Mouse (Mus musculus) cerebellum, adult 9-10 months (tissue): Measurements from ENCODE around the gene Cd200r4.
"Not testable (repeated sequence)": the region's sequence is repeated elsewhere in the genome, so short reads cannot be mapped to it uniquely, and the experiment has no call there.

Experiments used
- DNase-seq: peaks from one replicate; pipeline ENCODE4 v3.0.0; 2022

Cd200r4 gene

GRCm38 (mm10) chr16:44811544-44811943 lies at the start of gene Cd200r4:
Gene Cd200r4, plus strand, starts transcription at chr16:44811733.
- DNase-seq: no peak

GRCm38 (mm10) chr16:44761811-44762210 lies 49.7 kb upstream of the Cd200r4 start:
- DNase-seq: no peak

- DNase-seq: no peak
Observed at GRCm38 (mm10) chr16:44765555-44766319, 45.8 kb upstream of the Cd200r4 start, which contains the start of gene Cd200r1. Gene Cd200r1, plus strand, starts transcription at chr16:44765736.

GRCm38 (mm10) chr16:44766320-44766892 lies 45.1 kb upstream of the Cd200r4 start:
- DNase-seq: no peak

- no peak for DNase-seq
Observed at GRCm38 (mm10) chr16:44767506-44767905, 44.0 kb upstream of the Cd200r4 start.

- DNase-seq: peak; percentile 26
Observed at GRCm38 (mm10) chr16:44767967-44768366, 43.6 kb upstream of the Cd200r4 start.

- no peak for DNase-seq
Observed at GRCm38 (mm10) chr16:44772577-44772976, 39.0 kb upstream of the Cd200r4 start.

- DNase-seq: no peak
Observed at GRCm38 (mm10) chr16:44773673-44774072, 37.9 kb upstream of the Cd200r4 start.

GRCm38 (mm10) chr16:44774201-44774600 lies 37.3 kb upstream of the Cd200r4 start:
- no peak for DNase-seq

GRCm38 (mm10) chr16:44778538-44779147 lies 32.9 kb upstream of the Cd200r4 start:
- no peak for DNase-seq

GRCm38 (mm10) chr16:44779494-44779893 lies 32.0 kb upstream of the Cd200r4 start:
- no peak for DNase-seq

GRCm38 (mm10) chr16:44780751-44781150 lies 30.8 kb upstream of the Cd200r4 start:
- no peak for DNase-seq

- DNase-seq: no peak
Observed at GRCm38 (mm10) chr16:44786934-44787333, 24.6 kb upstream of the Cd200r4 start.

- DNase-seq: no peak
Observed at GRCm38 (mm10) chr16:44794416-44794815, 17.1 kb upstream of the Cd200r4 start.

GRCm38 (mm10) chr16:44805976-44806375 lies 5.6 kb upstream of the Cd200r4 start:
- DNase-seq: no peak

- DNase-seq: not testable (repeated sequence)
Observed at GRCm38 (mm10) chr16:44810223-44810622, 1.3 kb upstream of the Cd200r4 start.

- no peak for DNase-seq
Observed at GRCm38 (mm10) chr16:44812468-44813065, 1.0 kb downstream of the Cd200r4 start.

GRCm38 (mm10) chr16:44818010-44818409 lies 6.5 kb downstream of the Cd200r4 start:
- DNase-seq: no peak

- no peak for DNase-seq
Observed at GRCm38 (mm10) chr16:44820545-44820944, 9.0 kb downstream of the Cd200r4 start.

GRCm38 (mm10) chr16:44832286-44832685 lies 20.8 kb downstream of the Cd200r4 start:
- no peak for DNase-seq

GRCm38 (mm10) chr16:44833189-44833588 lies 21.7 kb downstream of the Cd200r4 start:
- not testable (repeated sequence) for DNase-seq

- no peak for DNase-seq
Observed at GRCm38 (mm10) chr16:44866797-44867196, 55.3 kb downstream of the Cd200r4 start, which contains the start of gene Cd200r2. Gene Cd200r2, plus strand, starts transcription at chr16:44867097.

- no peak for DNase-seq
Observed at GRCm38 (mm10) chr16:44875178-44875577, 63.6 kb downstream of the Cd200r4 start.
